Mouse (Mus musculus): ENCODE data around the gene Ogfod2.

DNA sequence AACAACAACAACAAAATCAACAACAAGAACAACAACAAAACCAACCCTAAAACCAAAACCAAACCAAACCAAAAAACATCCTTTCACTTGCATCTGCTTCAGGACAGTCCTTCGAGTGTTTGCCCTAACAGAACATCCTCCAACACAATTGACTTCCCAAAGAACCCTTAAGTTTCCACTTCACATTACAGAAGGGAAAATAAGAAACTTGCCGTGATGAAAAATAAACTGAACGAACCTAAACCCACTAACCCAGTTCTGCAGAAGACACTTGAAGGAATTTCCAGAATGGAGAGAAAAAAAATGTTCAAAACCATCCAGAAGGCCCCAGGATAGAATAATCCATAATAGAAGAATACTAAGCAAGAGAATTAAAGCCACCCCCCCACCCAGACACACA lies 9.1 kb upstream of the Ogfod2 start:
- TF ChIP-seq CEBPB (IDR thresholded peaks at IDR 0.05; ENCODE audit: low read depth) (no peak), MYOG (IDR thresholded peaks at IDR 0.05; ENCODE audit: control insufficient read depth, extremely low read depth, insufficient read length) (no peak), CTCF (IDR thresholded peaks at IDR 0.05; ENCODE audit: control insufficient read depth, insufficient read depth, insufficient read length) (no peak), MAX (IDR thresholded peaks at IDR 0.05) (no peak), USF1 (IDR thresholded peaks at IDR 0.05; ENCODE audit: low read depth) (no peak), MYOD1 (IDR thresholded peaks at IDR 0.05; ENCODE audit: control insufficient read depth, insufficient read length, low read depth) (no peak), FOSL1 (IDR thresholded peaks at IDR 0.05; ENCODE audit: insufficient read depth, low read length, poor library complexity, severe bottlenecking) (no peak)

All from C2C12 (cell line).